Mouse (Mus musculus) lung, embryonic 14.5 days (tissue): ENCODE results near the gene Agpat1. TPM values are rescaled to one million over a fixed set of nuclear protein-coding genes. Genes with fewer than 3 reads are reported as not detected.
A peak's percentile ranks its signal among the peaks of the same experiment; 100 is the strongest.

Experiments used
- ATAC-seq: fragments of 200-750 bp; cut with Nextera tagmentation; 2 replicates; pipeline ENCODE4 v1.8.0; 2017; ENCODE audit warnings: mild to moderate bottlenecking, moderate TSS enrichment, moderate library complexity; ENCODE audit not compliant: insufficient read depth
- DNase-seq: peaks from one replicate; pipeline ENCODE4 v3.0.0-alpha.2; 2015
- H3K27ac ChIP-seq: fragments of 300-500 bp; sonication (generic); 2 replicates; pipeline ENCODE4 v1.5.1; 2014; ENCODE audit warnings: low read depth, mild to moderate bottlenecking, moderate library complexity
- H3K27me3 ChIP-seq: fragments of 300-500 bp; sonication (generic); 2 replicates; pipeline ENCODE4 v1.6.1; 2014; ENCODE audit warnings: low read length, control low read depth; ENCODE audit not compliant: insufficient read depth
- H3K36me3 ChIP-seq: fragments of 300-500 bp; sonication (generic); 2 replicates; pipeline ENCODE4 v1.6.1; 2014; ENCODE audit warnings: control low read depth; ENCODE audit not compliant: insufficient read depth
- H3K4me1 ChIP-seq: fragments of 300-500 bp; sonication (generic); 2 replicates; pipeline ENCODE4 v1.6.1; 2014; ENCODE audit warnings: antibody characterized with exemption, control low read depth; ENCODE audit not compliant: insufficient read depth
- H3K4me2 ChIP-seq: fragments of 300-500 bp; sonication (generic); 2 replicates; pipeline ENCODE4 v1.6.1; 2014; ENCODE audit warnings: mild to moderate bottlenecking
- H3K4me3 ChIP-seq: fragments of 300-500 bp; sonication (generic); 2 replicates; pipeline ENCODE4 v1.5.1; 2014; ENCODE audit warnings: low read depth, low read length
- H3K9ac ChIP-seq: fragments of 300-500 bp; sonication (generic); 2 replicates; pipeline ENCODE4 v1.6.1; 2014
- H3K9me3 ChIP-seq: fragments of 300-500 bp; sonication (generic); 2 replicates; pipeline ENCODE4 v1.6.1; 2016; ENCODE audit warnings: low read depth, low read length, control low read depth
- CTCF ChIP-seq: IDR thresholded peaks from 2 replicates; pipeline ENCODE4 v1.5.1; 2016; ENCODE audit warnings: antibody characterized with exemption, low read depth
- WGBS: fragments of 180-500 bp; shearing (Covaris S2); extraction: QIAGEN DNeasy Blood & Tissue Kit; methylation state at CpG from one replicate; pipeline ENCODE4 v1.1.7; 2014; 5-methylcytosine and 5-hydroxymethylcytosine counted together
- polyA plus RNA-seq: library from polyadenylated mRNA; unstranded; fragments of >200 nt; fragmentation: Nextera tagmentation; extraction: Ambion mirVana; gene quantifications from 2 replicates; pipeline ENCODE4 v1.2.1, GENCODE M21; 2014

Gene Agpat1
- polyA plus RNA-seq, 1 experiment from 2014 or later: 54.1 TPM

- TF ChIP-seq CTCF: no peak
- no peak for ATAC-seq
- DNase-seq: no peak
- Histone ChIP-seq H3K4me2 (no peak overlapping the region), H3K4me3 (no peak overlapping the region), H3K9me3 (no peaks in the 10 kb centered on the region), H3K9ac (no peak overlapping the region), H3K27me3 (no peaks in the 10 kb centered on the region), H3K27ac (no peak overlapping the region), H3K36me3 (peaks cover 60% of the 10 kb centered on the region), H3K4me1 (no peaks in the 10 kb centered on the region)
- WGBS: 89% methylated on average over 10 of the region's 10 CpGs
These were observed 9.8 kb downstream of the Agpat1 start for GRCm38 (mm10) chr17:34613830-34614229.

- H3K4me3 ChIP-seq: no peak within 1 kb of the TSS
- ATAC-seq (no peak), DNase-seq (no peak)
- no peak for TF ChIP-seq CTCF
- WGBS: 73% methylated on average over 6 of the region's 6 CpGs
- no peaks in the 10 kb centered on the region for H3K4me1 ChIP-seq
- H3K27ac ChIP-seq: no peak within 1 kb of the TSS
- H3K27me3 ChIP-seq: no peaks in the 10 kb centered on the region
- H3K9ac ChIP-seq: no peak within 1 kb of the TSS
- H3K4me2 ChIP-seq: no peak within 1 kb of the TSS
- H3K9me3 ChIP-seq: no peaks in the 10 kb centered on the region
- peaks cover 53% of the 10 kb centered on the region for H3K36me3 ChIP-seq
These were observed 11.8 kb downstream of the Agpat1 start, which contains the start of gene Egfl8 for GRCm38 (mm10) chr17:34615871-34616270. Gene Egfl8, minus strand, starts transcription at chr17:34615971.

GRCm38 (mm10) chr17:34618999-34619398 lies 14.9 kb downstream of the Agpat1 start:
- DNase-seq: peak; percentile 84
- H3K36me3 ChIP-seq: peaks cover 30% of the 10 kb centered on the region
- H3K4me2 ChIP-seq: no peak overlapping the region
- 17% methylated on average over 6 of the region's 6 CpGs for WGBS
- peak; percentile 89 for TF ChIP-seq CTCF
- H3K27ac ChIP-seq: no peak overlapping the region
- H3K9me3 ChIP-seq: no peaks in the 10 kb centered on the region
- H3K4me3 ChIP-seq: no peak overlapping the region
- no peaks in the 10 kb centered on the region for H3K27me3 ChIP-seq
- 0 out of 2 replicates have a peak, but pooled peaks have one; percentile 50 for ATAC-seq
- no peaks in the 10 kb centered on the region for H3K4me1 ChIP-seq
- no peak overlapping the region for H3K9ac ChIP-seq

- no peak overlapping the region for H3K4me3 ChIP-seq
- no peak overlapping the region for H3K4me2 ChIP-seq
- H3K9me3 ChIP-seq: no peaks in the 10 kb centered on the region
- H3K36me3 ChIP-seq: peaks cover 19% of the 10 kb centered on the region; the same call in 1 of the 2 replicates
- no peak overlapping the region for H3K9ac ChIP-seq
- DNase-seq (no peak), ATAC-seq (no peak)
- TF ChIP-seq CTCF: no peak
- H3K4me1 ChIP-seq: peaks cover under 1% of the 10 kb centered on the region; the same call in 1 of the 2 replicates
- WGBS: 73% methylated on average over 8 of the region's 8 CpGs
- no peaks in the 10 kb centered on the region for H3K27me3 ChIP-seq
- peak overlapping the region; percentile 27; the same call in 1 of the 2 replicates for H3K27ac ChIP-seq
These were observed 16.9 kb downstream of the Agpat1 start for GRCm38 (mm10) chr17:34621006-34621405.

GRCm38 (mm10) chr17:34623161-34623560 lies 19.1 kb downstream of the Agpat1 start:
- Histone ChIP-seq H3K9me3 (no peaks in the 10 kb centered on the region), H3K36me3 (peaks cover 19% of the 10 kb centered on the region; the same call in 1 of the 2 replicates), H3K27ac (no peak overlapping the region), H3K4me2 (no peak overlapping the region), H3K4me1 (peaks cover 6% of the 10 kb centered on the region; the same call in 1 of the 2 replicates), H3K27me3 (no peaks in the 10 kb centered on the region), H3K4me3 (no peak overlapping the region), H3K9ac (no peak overlapping the region)
- ATAC-seq (no peak), DNase-seq (no peak)
- TF ChIP-seq CTCF: peak; percentile 40; the same call in 1 of the 2 replicates
- 84% methylated on average over 9 of the region's 9 CpGs for WGBS

- no peak for TF ChIP-seq CTCF
- no peak overlapping the region for H3K27ac ChIP-seq
- 86% methylated on average over 3 of the region's 3 CpGs for WGBS
- H3K36me3 ChIP-seq: peaks cover 19% of the 10 kb centered on the region; the same call in 1 of the 2 replicates
- peaks cover 12% of the 10 kb centered on the region; the same call in 1 of the 2 replicates for H3K4me1 ChIP-seq
- no peak overlapping the region for H3K4me2 ChIP-seq
- ATAC-seq: no peak
- peaks cover 11% of the 10 kb centered on the region for H3K27me3 ChIP-seq
- no peak overlapping the region for H3K9ac ChIP-seq
- no peak for DNase-seq
- no peak overlapping the region for H3K4me3 ChIP-seq
- no peaks in the 10 kb centered on the region for H3K9me3 ChIP-seq
These were observed 20.9 kb downstream of the Agpat1 start for GRCm38 (mm10) chr17:34624981-34625380.

GRCm38 (mm10) chr17:34626062-34626772 lies 22.2 kb downstream of the Agpat1 start:
- peak overlapping the region; percentile 73 for H3K9ac ChIP-seq
- ATAC-seq: no peak
- peaks cover 16% of the 10 kb centered on the region; the same call in 1 of the 2 replicates for H3K4me1 ChIP-seq
- TF ChIP-seq CTCF: no peak
- H3K27ac ChIP-seq: peak overlapping the region; percentile 76; the same call in 1 of the 2 replicates
- peak overlapping the region; percentile 69 for H3K4me3 ChIP-seq
- peak overlapping the region; percentile 92 for H3K4me2 ChIP-seq
- H3K9me3 ChIP-seq: no peaks in the 10 kb centered on the region
- H3K27me3 ChIP-seq: peaks cover 24% of the 10 kb centered on the region
- 44% methylated on average over 16 of the region's 16 CpGs for WGBS
- no peak for DNase-seq
- H3K36me3 ChIP-seq: peaks cover 12% of the 10 kb centered on the region; the same call in 1 of the 2 replicates
